Mouse (Mus musculus) adipocyte (in vitro differentiated cells): Measurements from ENCODE around the gene Cox7a1.

Experiments used
- DNase-seq: peaks from one replicate; pipeline ENCODE4 v3.0.0-alpha.2; 2016; ENCODE audit warnings: low spot score

Cox7a1 gene

GRCm38 (mm10) chr7:30221433-30221832 is 37.5 kb downstream of the Cox7a1 start:
- no peak for DNase-seq

GRCm38 (mm10) chr7:30222205-30222604 is 38.3 kb downstream of the Cox7a1 start:
- DNase-seq = no peak

- no peak for DNase-seq
These were observed 40.3 kb downstream of the Cox7a1 start for GRCm38 (mm10) chr7:30224206-30224605.

DNA sequence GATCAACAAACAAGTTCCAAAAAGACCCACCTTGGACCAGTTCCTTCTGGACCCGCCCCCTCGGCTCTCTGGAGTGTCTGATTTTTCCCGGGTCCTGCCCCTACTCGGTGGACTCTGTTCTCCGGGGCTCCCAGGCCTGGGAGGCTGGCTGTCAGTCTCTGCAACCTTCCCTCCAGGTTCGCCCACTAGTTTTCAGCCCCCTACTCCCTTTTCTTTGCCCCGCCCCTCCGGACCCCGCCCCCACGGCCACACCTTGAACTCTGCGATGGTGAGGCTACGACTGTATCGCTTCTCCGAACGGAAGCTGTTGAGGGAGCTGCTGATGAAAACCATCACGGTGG is 47.4 kb downstream of the Cox7a1 start:
- DNase-seq = no peak

- DNase-seq = peak; percentile 98
These were observed 47.9 kb downstream of the Cox7a1 start, which contains the start of the genes Polr2i and Tbcb for GRCm38 (mm10) chr7:30231669-30232454. Gene Polr2i (plus strand): TSS chr7:30231948. Gene Tbcb (minus strand): TSS chr7:30232272.

- peak; percentile 71 for DNase-seq
These were observed 48.7 kb downstream of the Cox7a1 start for GRCm38 (mm10) chr7:30232631-30233148.

DNA sequence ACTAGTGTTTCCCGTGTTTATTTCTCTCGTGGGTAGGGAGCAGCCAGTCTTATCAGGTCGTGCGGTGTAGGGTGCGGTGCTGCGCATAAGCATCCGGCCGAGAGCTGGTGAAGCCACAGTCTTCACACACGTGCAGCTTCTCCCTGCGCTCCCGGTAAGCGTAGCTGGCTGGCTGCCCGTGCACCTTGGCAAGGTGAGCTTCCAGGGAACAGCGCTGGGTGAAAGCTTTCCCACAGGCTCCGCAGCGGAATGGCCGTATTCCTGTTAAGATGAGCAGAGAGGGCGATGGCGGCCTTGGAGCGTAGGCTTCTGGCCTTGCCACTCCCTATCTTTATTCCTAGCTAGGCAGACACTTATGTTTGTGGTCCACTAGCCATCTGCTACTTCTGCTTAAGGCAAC is 49.4 kb downstream of the Cox7a1 start:
- no peak for DNase-seq

- DNase-seq = no peak
These were observed 50.4 kb downstream of the Cox7a1 start for GRCm38 (mm10) chr7:30234276-30234858.

DNA sequence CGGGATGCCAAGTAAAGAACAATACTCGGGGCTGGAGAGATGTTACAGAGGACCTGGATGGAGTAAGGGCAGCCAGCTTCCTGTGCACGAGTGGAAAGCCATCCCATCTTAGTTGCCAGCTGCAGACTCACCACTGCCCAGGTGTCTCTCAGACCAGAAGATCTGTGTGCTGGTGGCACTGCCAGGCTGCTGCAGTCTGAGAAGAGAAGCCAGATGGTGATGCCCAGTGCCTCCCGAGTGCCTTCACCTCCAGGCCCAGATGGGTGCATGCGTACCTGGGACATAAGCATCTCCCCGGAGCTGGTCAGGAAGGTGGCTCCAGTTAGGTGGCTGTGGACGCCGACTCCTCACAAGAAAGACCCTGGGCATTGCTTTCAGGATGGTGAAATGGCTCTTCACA is 51.1 kb downstream of the Cox7a1 start:
- DNase-seq = no peak

DNA sequence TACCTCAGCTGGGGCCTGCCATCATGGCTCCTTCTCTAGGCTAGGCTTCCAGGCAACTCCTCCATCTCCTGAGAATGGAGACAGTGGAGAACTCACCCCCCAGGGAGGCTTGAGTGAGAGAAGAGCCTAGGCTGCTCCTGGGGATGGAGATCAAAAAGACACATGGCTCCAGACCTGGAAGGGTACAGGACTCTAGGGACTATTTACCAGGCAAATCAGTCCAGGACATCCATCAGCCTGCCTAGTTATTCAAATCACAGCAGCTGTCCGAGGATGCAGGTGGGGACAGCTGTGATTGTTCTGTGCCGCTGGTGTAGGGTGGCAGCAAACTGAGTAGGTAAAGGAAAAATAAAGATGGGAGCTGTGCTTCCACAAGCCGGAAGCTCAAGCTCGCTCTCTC is 51.7 kb downstream of the Cox7a1 start, which contains the start of gene Ovol3:
Ovol3 (minus strand) TSS at position 101 of the 400 bp plus-strand sequence.
- DNase-seq = no peak
